Mouse (Mus musculus) small intestine, adult 2 months (tissue): ENCODE data around the gene Kmt5c. TPM values are rescaled to one million over a fixed set of nuclear protein-coding genes. Genes with fewer than 3 reads are reported as not detected.

Source experiments
- H3K27ac ChIP-seq: fragments of 200-500 bp; 2 replicates; pipeline ENCODE4 v1.5.1; 2012; ENCODE audit warnings: low read depth, low read length, control low read depth, inconsistent platforms; ENCODE audit not compliant: insufficient read depth
- H3K27me3 ChIP-seq: fragments of 200-500 bp; 2 replicates; pipeline ENCODE4 v1.6.1; 2012; ENCODE audit warnings: mild to moderate bottlenecking, moderate library complexity, low read length, inconsistent platforms; ENCODE audit not compliant: control insufficient read depth, insufficient read depth
- H3K36me3 ChIP-seq: fragments of 200-500 bp; 2 replicates; pipeline ENCODE4 v1.6.1; 2012; ENCODE audit warnings: mild to moderate bottlenecking, low read length, control low read depth, inconsistent platforms; ENCODE audit not compliant: control insufficient read depth, insufficient read depth
- H3K4me1 ChIP-seq: fragments of 200-500 bp; 2 replicates; pipeline ENCODE4 v1.6.1; 2012; ENCODE audit warnings: low read length, inconsistent platforms, mixed read lengths; ENCODE audit not compliant: control insufficient read depth, insufficient read depth, insufficient read length
- H3K4me3 ChIP-seq: fragments of 200-500 bp; 2 replicates; pipeline ENCODE4 v1.5.1; 2012; ENCODE audit warnings: low read depth, mild to moderate bottlenecking, control low read depth, inconsistent platforms, low read length, moderate library complexity
- CTCF ChIP-seq: fragments of 200-500 bp; IDR thresholded peaks from 2 replicates; pipeline ENCODE4 v1.5.1; 2012; ENCODE audit warnings: low read depth, mild to moderate bottlenecking, control low read depth, inconsistent platforms, low read length, moderate library complexity, mixed read lengths; ENCODE audit not compliant: insufficient replicate concordance, insufficient read length; ENCODE audit errors: extremely low read depth
- POLR2A ChIP-seq: fragments of 200-500 bp; IDR thresholded peaks from 2 replicates; pipeline ENCODE4 v1.6.1; 2012; ENCODE audit warnings: low read depth, mild to moderate bottlenecking, control low read depth, inconsistent platforms, low read length, moderate library complexity
- WGBS: fragments of 180-500 bp; shearing (Covaris S2); methylation state at CpG from one replicate; pipeline ENCODE4 v1.1.7; 2018; 5-methylcytosine and 5-hydroxymethylcytosine counted together
- polyA plus RNA-seq: library from polyadenylated mRNA; depleted of rRNA; stranded (reverse); fragments of >200 nt; gene quantifications from 2 replicates; pipeline ENCODE4 v1.2.3, GENCODE M21; 2012; rRNA removed

Gene Kmt5c
- polyA plus RNA-seq = 94.7 and 254 TPM in 2 replicates

DNA sequence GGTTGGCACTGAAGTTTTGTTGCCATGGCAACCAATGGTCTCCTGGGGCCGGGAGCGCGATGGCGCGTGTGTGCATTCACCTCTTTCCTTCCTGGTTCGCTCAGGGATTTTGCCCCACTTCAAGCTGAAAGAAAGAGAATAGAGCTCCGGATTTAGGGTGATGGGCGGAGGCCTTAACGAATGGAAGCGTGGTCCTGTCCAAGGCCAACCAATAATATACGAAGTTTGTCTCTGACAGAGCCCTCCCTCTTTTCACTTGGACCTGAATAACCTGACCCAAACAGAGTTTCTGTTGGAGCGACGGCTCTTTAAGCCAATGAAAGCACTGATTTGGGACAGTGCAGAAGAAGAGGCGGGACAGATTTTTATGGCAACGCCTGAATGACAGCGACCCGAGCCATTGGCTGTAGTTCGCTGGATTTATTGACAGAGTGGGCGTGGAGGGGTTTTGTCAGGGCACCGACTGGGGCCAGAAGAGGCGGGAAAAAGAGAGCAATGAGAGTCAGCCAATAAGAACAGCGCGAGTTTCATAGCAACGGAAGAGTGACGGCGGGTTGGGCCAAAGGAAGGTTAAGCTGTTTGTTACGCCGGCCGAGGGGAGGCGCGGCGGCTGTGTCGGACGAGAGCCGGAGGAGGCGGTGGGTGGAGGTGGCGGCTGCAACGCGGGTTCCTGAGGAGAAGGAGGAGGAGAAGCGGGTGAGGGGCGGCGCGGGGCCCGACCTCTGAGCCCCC is at the start of gene Kmt5c:
Kmt5c (plus strand) TSS at position 572 of the 732 bp plus-strand sequence.
- TF ChIP-seq CTCF (0 out of 2 replicates have a peak, but pooled peaks have one; percentile 4), POLR2A (peak; percentile 97)
- Histone ChIP-seq H3K4me3 (peak within 1 kb of the TSS; percentile 94), H3K27me3 (no peaks in the 10 kb centered on the region), H3K27ac (peak within 1 kb of the TSS; percentile 94), H3K4me1 (peaks cover 8% of the 10 kb centered on the region), H3K36me3 (peaks cover 18% of the 10 kb centered on the region)
- under 1% methylated on average over 38 of the region's 44 CpGs for WGBS

DNA sequence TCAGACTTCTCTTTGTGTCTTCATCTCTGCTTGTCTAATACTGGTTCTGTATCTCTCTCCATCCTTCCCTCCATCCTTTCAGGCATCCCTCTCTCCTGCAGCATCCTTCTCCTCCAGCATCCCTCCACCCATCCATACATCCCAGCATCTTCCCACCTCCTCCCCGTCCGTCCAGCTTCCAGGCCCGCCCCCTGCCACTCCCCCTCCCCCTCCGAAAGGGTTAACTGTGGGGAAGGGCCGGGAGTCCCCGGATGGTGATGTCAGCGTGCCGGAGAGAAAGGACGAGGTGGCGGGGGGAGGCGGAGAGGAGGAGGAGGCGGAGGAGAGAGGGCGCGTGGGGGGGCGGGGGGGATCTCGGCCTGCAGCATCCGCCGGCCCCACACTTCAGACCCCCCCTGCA is 49.5 kb upstream of the Kmt5c start, which contains the start of gene Brsk1:
Brsk1 (plus strand) TSS at position 218 of the 400 bp plus-strand sequence.
- H3K4me1 ChIP-seq = no peaks in the 10 kb centered on the region
- H3K27ac ChIP-seq = no peak within 1 kb of the TSS
- H3K36me3 ChIP-seq = no peaks in the 10 kb centered on the region
- H3K27me3 ChIP-seq = peaks cover 9% of the 10 kb centered on the region
- TF ChIP-seq CTCF (no peak), POLR2A (no peak)
- H3K4me3 ChIP-seq = peak within 1 kb of the TSS; percentile 54
- 2% methylated on average over 11 of the region's 18 CpGs for WGBS

DNA sequence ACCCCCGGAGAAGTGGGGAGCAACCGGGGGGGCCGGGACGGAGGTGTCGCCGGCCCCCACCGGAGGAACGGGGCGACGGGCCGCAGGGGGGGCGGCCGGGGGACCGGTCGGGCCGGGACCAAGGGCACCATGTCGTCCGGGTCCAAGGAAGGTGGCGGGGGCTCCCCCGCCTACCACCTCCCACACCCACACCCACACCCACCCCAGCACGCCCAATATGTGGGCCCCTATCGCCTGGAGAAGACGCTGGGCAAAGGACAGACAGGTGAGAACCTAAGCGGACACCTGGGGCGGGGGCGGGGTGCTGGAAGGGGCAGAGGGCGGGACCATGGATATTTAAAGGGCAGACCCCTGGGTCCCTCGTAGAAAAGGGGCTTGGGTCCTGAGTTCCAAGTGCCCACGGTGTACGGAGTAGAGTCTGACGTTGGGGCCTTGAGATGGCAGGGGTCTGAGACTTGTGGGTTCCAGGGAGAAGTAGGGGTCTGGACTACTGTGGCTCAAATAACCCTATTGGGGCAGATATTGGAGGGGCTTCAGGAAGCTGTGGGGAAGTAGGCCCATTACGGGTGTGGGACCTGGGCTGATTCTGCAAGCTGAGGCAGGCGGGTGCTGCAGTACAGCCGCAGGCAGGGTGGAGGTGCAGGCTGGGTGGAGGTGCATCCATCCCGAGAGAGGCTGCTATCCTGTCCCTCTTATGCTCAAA is 48.8 kb upstream of the Kmt5c start:
- Histone ChIP-seq H3K27me3 (peaks cover 9% of the 10 kb centered on the region), H3K4me1 (no peaks in the 10 kb centered on the region), H3K27ac (no peak overlapping the region), H3K36me3 (no peaks in the 10 kb centered on the region), H3K4me3 (peak overlapping the region; percentile 54)
- 17% methylated on average over 29 of the region's 35 CpGs for WGBS
- TF ChIP-seq POLR2A (no peak), CTCF (no peak)

DNA sequence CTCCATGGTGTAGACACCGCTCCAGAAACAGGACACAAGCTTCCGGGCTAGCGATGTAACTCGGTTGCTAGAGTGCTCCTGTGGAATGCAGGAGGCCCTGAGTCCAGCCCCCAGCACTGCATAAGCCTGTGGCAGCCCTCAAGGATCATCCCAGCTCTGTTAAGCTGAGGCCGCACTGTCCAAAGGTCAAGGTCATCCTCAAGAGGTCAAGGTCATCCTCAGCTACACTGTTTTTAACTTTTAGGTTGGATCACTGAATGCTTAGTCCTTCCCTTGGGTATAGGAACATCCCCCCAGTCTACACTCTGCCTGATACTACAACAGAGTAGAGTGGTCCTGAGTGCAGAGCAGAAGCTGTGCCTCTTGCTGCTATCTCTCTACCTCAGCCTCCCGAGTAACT is 46.9 kb upstream of the Kmt5c start:
- TF ChIP-seq POLR2A = no peak
- TF ChIP-seq CTCF = no peak
- Histone ChIP-seq H3K27ac (no peak overlapping the region), H3K36me3 (no peaks in the 10 kb centered on the region), H3K27me3 (peaks cover 9% of the 10 kb centered on the region), H3K4me1 (no peaks in the 10 kb centered on the region), H3K4me3 (no peak overlapping the region)
- 90% methylated on average over 6 of the region's 6 CpGs for WGBS

GRCm38 (mm10) chr7:4702334-4702733 is 37.6 kb upstream of the Kmt5c start:
- peaks cover 4% of the 10 kb centered on the region; the same call in 1 of the 2 replicates for H3K36me3 ChIP-seq
- 68% methylated on average over 8 of the region's 8 CpGs for WGBS
- no peaks in the 10 kb centered on the region; the same call in 1 of the 2 replicates for H3K4me1 ChIP-seq
- H3K27me3 ChIP-seq = no peaks in the 10 kb centered on the region
- no peak overlapping the region for H3K27ac ChIP-seq
- TF ChIP-seq CTCF (no peak), POLR2A (0 out of 2 replicates have a peak, but pooled peaks have one; percentile 20)
- H3K4me3 ChIP-seq = no peak overlapping the region

- no peaks in the 10 kb centered on the region; the same call in 1 of the 2 replicates for H3K4me1 ChIP-seq
- H3K27me3 ChIP-seq = no peaks in the 10 kb centered on the region
- 81% methylated on average over 7 of the region's 7 CpGs for WGBS
- H3K4me3 ChIP-seq = no peak overlapping the region
- peaks cover 6% of the 10 kb centered on the region; the same call in 1 of the 2 replicates for H3K36me3 ChIP-seq
- TF ChIP-seq CTCF (no peak), POLR2A (no peak)
- H3K27ac ChIP-seq = no peak overlapping the region
Measured at GRCm38 (mm10) chr7:4703195-4703594, 36.7 kb upstream of the Kmt5c start.

DNA sequence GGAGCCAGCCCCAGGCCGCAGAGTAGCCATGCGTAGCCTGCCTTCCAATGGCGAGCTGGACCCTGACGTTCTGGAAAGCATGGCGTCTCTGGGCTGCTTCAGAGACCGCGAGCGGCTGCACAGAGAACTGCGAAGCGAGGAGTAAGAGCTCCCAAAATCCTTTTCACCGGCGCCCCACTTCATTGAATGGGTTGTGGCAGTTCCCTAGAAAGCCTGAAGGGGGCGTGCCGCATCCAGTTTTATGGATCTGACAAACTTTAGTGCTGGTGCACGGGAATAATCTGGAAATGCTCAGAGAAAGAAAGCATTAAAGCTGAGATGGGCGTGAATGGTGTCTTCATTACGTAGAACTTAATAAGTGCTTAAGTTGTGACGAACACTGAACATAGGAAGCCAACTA is 34.8 kb upstream of the Kmt5c start:
- H3K27ac ChIP-seq = no peak overlapping the region
- 38% methylated on average over 18 of the region's 18 CpGs for WGBS
- no peak overlapping the region for H3K4me3 ChIP-seq
- H3K36me3 ChIP-seq = peaks cover 14% of the 10 kb centered on the region
- TF ChIP-seq CTCF (peak; percentile 67; the same call in 1 of the 2 replicates), POLR2A (no peak)
- no peaks in the 10 kb centered on the region; the same call in 1 of the 2 replicates for H3K27me3 ChIP-seq
- H3K4me1 ChIP-seq = no peaks in the 10 kb centered on the region; the same call in 1 of the 2 replicates
